Mouse (Mus musculus): ENCODE results near the gene Hmgb1.

Gene Hmgb1

DNA sequence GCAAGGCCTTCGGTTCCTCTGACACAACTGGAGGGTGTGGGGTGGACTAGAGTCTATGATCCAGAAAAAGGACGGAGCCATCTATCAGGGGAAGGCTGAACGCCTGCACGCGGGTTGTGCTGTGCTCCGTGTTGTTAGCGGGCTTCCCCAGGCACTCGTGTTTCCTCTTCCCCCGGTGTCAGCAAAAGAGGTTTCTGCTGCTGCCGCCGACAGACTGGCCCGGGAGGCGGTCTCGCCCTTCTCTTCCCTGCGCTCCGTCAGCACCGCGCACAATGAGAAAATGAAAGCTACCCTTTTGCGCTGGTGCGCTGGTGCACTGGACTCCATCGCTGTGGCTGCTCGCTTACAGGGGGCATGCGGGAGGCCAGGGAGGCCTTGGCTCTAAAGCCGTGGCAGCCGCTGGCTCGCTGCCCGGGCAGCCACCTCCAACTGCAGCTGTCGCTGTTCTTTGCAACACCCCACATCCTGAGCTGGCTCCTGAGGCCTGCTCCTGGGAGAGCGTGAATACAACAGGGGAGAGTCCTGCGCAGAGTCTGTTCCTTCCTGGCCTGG, 153.0 kb downstream of the Hmgb1 start:
- in situ Hi-C loops (cut with MboI; ENCODE audit: low sequenced_read_pairs): no loop called here

DNA sequence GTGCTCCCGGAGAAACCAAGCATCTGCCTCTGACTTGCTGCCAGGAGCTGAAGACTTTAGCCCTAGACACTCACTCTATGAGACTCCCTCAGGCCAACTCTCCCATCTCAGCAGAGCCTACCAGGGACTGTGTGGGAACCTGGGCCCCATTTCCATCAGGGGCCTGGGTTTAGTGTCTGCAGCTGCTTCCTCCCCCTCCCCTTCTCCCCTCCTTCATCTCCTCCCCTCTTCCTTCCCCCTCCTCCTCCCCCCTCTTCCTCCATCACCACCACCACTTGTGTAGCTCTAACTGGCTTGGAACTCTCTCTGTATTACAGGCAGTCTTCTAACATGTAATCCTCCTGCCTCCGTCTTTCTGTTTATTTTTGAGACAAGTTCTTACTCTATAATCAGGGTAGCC, 154.2 kb downstream of the Hmgb1 start:
- in situ Hi-C loops (cut with MboI; ENCODE audit: low sequenced_read_pairs): no loop called here

DNA sequence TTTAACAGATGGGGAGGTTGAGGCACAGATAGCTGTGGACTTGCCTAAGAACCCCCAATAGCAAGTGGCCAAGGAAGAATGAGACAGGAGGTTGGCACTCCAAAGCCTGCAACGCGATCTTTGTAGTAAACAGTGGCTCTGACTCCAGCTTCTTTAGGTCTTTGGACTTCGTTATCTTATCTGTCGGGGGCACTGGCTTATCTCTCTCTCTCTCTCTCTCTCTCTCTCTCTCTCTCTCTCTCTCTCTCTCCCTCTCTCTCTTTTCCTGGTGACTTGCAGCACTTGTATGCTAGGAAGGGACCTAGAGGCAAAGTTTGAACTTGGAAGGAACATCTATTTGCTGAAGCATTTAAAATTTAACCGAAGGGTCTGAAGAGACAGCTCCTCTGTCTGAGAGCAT, 155.9 kb downstream of the Hmgb1 start:
- in situ Hi-C loops (cut with MboI; ENCODE audit: low sequenced_read_pairs): no loop called here

DNA sequence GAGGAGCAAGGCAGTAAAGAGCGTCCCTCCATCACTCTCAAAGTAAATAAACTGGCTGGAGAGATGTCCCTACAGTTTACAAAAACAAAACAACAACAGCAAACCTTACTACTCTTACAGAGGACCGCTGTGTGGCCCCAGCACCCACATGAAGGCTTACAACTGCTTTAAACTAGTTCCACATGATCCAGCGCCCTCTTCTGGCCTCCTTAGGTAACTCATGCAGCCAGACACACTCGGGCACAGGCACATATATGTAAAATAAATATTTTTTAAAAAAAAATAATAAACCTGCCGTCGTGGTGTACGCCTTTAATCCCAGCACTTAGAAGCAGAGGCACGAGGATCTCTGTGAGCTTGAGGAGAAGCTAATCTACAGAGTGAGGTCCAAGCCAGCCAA, 156.9 kb downstream of the Hmgb1 start:
- in situ Hi-C loops (cut with MboI; ENCODE audit: low sequenced_read_pairs): no loop called here

DNA sequence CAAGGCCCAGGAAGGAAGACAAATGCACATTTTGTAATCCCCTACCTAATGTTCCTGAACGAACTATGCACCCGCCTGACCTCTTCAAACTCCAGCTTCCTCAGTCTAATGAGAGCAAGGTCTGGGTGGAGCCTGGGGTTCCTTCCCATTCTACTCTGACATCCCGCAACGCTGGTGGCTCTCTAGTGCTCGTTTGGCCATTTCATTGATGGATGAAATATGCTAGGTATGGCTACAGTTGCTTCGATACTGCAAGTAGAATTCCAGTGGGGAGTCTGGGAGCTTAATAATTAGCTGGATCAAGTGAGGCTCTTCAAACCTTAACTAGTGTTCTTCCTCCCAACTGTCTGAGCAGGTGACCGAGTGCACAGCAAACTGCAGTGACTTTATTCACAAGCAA, 163.2 kb downstream of the Hmgb1 start:
- in situ Hi-C loops (cut with MboI; ENCODE audit: low sequenced_read_pairs): no loop called here

DNA sequence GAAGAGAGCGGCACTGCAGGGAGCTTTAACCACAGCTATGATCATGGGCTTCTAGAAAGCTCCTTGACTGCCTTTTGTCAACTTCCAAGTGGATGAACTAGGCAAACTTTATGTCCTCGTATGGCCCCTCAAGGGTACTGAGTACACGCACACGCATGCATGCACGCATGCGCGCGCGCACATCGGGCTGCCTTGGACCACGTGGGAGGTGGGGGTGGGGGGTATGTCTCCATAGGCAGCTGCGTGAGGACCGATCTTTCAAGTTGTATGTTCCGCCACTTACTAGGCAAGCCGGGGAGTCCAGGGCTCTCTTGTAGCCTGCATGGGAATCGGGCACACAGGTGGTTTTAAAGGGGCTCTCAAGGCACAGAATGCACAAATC, 163.6 kb downstream of the Hmgb1 start:
- in situ Hi-C loops (cut with MboI; ENCODE audit: low sequenced_read_pairs): no loop called here

DNA sequence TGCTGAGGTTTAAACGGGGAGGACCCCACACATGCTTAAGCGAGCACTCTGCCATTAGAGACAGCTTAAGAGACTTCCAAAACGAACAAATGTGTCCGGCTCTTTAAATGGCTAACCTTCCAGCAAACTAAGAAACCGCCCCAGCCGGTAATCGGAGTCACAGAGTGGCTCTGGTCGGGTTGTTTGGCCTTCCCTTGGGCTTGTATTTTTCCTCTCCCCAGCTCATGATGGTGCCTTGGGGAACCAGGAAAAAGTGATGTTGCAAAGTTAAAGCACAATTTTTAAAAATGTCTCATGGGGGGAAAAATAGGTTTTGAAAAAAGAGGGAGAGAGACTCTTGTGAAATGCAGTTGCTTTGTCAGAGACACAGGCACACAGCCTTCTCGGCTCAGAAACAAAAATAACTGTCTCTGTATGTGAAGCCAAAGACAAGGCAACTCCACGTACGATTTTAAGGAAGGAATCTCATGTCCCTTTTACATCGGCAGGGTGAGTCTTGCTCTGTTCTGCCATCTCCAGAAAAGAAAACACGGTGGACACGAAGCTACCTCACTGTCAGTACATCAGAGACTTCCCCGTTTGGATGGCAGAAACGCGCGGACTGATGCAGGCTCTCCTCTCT, 164.1 kb downstream of the Hmgb1 start:
- in situ Hi-C loops (cut with MboI; ENCODE audit: low sequenced_read_pairs): no loop called here

DNA sequence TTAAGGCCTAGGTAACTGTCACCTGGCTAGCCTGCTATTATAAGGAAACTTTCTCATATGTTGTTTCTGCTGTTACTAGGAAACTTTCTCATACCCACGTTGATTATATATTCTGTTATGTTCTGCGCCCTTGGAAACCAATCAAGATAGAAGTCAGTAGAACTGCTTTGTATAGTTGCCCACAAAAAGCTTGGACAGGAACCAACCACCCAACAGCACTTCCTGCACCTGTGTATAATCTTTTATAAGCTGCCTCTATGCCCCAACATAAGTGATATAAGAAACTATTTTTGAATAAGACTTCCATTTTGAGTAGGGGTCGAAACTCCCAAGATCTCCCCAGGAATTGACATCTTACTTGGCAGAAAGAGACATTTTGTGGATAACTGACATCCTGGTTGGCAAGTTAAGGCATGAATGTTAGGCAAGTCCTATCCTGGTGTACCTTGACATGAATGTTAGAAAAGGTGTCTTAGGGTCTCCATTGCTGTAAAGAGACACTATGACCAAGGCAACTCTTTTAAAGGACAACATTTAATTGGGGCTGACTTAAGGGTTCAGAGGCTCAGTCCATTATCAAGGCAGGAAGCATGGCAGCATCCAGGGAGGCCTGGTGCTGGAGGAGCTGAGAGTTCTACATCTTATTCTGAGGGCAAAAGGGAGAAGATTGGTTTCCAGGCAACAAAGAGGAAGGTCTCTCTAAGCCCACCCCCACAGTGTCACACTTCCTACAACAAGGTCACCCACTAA, 166.4 kb downstream of the Hmgb1 start:
- in situ Hi-C loops (cut with MboI; ENCODE audit: low sequenced_read_pairs): no loop called here

DNA sequence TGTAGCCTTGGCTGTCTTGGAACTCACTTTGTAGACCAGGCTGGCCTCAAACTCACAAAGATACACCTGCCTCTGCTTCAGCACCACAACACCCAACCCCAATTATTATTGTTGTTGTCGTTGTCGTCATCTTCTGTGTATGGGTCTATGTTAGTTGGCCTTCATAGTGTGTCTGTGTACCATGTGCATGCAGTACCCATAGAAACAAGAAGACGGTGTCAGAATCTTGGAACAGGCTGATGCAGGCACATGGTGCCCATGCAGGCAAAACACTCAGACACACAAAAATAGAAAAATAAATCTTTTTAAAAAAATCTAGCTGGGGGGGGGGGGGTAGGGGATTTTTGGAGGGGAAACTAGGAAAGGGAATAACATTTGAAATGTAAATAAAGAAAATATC, 167.1 kb downstream of the Hmgb1 start:
- in situ Hi-C loops (cut with MboI; ENCODE audit: low sequenced_read_pairs): no loop called here

DNA sequence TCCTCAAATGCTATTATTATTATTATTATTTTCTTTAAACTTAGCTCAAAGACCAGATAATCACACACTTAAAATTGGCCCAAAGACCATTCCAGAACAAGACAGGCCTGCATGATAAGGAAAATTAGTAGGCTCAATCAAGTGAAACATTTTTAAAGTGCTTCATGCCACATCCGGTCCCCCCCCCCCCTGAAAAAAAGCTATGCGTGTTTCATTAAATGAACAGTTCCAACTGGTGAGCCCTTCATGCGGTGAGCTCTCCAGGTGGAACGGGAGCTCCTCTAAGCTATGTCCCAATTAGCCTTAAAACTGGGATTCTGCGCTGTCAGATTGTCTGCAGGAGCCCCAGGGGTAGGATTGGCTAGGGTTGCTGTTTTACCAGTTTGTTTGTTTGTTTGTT, 168.0 kb downstream of the Hmgb1 start:
- in situ Hi-C loops (cut with MboI; ENCODE audit: low sequenced_read_pairs): no loop called here

DNA sequence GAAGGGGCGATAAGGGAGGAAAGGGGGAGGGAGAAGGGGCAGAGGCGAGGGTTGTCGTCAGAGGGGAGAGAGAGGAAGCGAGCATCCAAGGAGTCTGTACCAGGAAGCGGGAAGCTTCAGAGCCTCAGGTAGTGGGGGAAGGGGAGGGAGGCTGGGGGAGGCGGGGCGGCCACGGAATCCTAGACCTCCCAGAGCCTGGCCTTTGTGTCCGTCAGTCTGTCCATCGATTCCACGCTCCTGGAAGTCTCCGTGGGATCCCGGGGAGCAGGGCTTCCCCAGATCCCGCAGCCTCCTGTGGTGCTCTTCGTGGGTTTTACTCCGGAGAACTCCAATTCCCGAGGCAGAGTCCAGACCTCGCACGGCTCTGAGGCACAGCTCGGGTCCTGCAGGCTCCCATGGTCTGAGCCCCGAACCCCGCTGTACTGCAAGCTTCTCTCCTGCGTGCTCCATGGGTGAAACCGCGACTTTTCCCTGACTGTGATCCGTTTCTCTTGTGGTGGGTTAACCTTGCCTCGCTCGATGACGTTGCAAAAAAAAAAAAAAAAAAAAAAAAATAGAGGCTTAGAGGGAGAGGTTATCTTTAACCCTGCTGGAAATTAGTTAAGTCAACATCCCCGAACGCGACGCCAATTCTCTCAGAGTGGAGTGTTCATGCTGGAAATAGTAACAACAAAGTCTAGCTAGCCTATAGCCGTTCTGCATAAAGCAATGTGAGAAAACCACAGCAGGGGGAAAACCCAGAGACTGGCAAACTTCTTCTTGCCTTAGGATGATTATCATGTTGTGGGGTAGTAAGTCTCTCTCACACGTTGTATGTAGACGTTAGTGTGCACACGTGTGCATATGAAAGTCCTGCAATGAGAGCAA, 168.7 kb downstream of the Hmgb1 start:
- in situ Hi-C loops (cut with MboI; ENCODE audit: low sequenced_read_pairs): no loop called here

DNA sequence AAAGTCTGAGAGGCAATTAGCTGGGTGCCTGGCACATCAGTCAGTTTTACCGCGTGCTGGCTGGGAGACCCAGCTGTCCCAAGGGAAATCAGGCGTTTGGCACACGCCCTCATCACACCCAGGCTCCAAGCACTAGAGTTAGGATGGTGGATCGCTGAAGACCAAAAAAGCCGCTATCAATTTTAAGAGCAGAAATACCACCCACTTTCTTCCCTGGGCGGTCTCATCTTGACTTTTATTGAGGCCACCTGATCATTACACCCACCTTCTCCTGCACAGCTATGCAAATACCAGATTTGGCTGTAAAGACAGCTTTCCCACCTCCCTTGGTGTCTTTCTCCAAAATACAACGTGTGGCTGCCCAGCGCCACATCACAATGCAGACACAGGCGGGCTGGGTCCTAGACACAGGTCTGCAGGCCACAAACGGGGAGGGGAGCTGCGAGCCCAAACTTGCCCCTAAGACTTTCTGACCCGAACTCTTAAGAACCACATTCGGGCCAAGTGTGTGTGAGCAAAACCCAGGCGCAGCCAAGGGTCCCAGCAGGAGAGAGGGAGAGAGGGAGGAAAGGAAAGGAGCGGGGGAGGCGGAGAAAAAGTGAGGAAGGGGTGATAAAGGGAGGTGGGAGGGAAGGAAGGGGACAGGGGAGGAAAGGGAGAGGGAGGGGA, 169.6 kb downstream of the Hmgb1 start:
- in situ Hi-C loops (cut with MboI; ENCODE audit: low sequenced_read_pairs): no loop called here

DNA sequence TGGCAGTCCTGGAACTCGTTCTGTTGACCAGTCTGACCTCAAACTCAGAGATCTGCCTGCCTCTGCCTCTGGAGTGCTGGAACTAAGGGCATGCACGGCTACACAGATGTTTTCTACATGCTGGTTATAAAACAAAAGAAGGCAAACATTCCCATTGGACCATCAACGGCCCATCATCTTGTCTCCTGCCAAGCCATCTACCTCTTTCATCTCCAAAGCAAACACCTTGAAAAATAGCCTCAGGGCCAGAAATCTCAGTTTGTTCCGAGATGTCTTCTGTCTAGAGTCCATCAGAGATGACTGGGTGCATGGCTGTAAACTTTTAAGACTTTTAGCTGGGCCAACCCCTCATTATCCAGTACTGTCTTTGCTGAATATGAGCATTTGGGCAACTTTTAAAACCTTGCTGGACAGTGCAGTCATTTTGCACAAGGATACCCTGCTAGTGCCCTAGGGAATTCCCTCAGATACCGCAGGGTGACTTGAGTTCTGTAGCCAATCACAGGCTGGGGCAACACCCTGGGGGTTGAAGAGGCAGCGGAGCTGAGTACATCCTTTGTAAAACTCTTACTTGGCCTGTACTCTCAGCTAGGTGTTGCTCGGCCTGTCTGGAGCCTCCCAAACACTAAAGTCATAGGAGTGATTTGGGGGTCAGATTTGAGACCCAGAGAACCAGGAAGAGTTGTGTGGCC, 170.3 kb downstream of the Hmgb1 start:
- in situ Hi-C loops (cut with MboI; ENCODE audit: low sequenced_read_pairs): no loop called here

DNA sequence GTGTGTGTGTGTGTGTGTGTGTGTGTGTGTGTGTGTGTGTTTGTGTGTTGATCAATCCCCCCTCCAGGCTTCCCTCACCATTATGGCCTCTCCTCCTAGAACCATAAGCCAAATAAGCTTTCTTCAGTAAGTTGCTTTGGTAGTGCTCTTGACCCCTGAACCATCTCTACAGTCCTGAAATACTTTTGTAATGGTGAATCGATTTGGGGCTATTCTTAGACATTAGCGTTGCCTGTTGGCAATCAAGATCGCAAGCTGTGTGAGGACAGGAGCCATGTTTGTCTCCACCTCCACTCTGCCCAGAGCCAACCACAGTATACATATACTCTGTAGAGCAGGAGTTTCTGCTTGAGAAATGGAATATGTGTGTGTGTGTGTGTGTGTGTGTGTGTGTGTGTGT, 175.2 kb downstream of the Hmgb1 start:
- in situ Hi-C loops (cut with MboI; ENCODE audit: low sequenced_read_pairs): no loop called here

DNA sequence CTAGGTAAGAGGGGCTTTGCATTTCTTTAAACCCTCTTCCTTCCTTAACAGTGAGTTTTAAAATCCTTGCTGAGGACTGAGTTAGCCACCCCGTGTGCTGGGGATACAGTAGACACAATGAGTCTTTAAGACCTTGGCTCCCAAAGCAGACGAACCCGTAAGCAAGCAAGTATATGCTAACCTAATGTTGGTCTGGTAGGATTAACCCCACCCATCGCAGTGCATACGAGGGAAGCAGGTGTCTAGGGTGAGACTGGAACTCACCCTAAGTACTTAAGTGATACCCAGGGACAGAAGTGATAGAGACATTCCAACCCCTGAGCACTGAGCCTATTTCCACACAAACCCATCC, 177.0 kb downstream of the Hmgb1 start:
- in situ Hi-C loops (cut with MboI; ENCODE audit: low sequenced_read_pairs): no loop called here

DNA sequence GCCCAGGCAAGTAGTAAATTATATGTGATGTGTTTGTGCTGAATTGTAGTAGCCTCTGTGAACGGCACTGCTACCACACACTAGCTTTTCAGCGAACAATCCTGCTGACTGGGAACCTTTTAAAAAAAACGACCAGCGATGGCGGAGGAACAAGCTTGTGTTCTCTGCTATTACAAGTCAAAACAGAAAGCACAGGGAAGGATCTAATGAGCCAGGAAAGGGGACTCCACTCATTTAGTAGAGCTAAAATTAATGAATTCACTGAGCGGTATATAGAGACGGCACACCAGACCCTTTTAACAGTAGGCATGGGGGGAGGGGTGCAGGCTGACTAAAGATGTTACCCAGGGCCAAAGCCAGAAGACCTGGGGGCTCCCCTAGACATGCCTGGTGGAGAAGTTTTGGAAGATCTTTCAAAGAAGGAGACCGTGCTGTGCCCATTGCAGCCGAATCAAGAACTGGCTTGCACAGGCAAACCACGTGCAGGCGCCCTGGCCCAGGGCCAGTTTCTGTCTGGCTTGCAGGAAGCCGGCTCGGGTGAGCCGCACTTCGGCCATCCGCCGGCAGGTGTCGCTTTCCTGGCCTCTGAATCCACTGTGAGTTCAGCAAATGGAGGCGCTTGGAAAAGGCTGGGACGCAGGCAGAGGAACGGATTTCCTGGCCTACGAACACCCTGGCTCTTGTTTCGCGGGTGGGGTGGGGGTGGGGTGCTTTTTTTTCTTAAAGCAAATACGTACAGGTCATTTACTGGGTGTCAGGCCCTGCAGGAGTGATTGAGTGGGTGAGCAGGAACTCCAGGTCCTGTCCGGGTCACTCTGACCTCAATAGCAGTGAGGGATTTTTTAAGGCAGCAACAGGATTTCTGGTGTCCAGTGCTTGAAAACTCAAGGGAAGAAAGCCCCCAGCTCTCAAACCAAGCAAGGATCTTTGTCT, 177.7 kb downstream of the Hmgb1 start:
- in situ Hi-C loops (cut with MboI; ENCODE audit: low sequenced_read_pairs): no loop called here

DNA sequence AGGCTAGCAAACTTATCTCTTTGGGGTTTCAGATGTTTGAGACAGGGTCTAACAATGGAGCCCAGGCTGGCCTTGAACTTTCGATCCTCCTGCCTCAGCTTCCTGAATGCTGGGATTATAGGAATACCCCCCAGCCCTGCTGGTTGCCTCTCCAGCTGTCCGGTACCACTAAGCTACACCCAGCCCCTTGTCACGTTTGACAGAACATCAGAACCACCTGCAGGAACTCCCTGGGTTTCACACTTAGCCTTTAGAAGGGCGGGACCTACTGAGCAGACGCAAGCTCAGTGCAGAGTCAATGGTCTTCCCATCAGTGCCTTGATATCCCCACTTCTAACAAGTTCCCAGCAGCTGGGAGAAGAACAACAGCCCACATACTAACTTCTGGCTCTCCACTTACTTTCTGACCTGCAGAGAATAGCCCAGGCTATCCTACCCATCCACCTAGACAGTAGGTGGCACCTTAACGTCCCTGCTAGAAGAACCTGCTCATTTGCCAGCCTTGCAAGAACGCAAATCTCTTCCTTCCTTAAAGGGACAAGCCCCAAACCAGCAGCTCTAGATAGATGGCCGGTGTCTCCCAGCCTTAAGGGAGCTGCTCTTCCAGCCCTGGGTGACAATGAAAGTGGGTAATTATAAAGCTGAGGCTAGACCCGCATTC, 178.5 kb downstream of the Hmgb1 start:
- in situ Hi-C loops (cut with MboI; ENCODE audit: low sequenced_read_pairs): no loop called here

DNA sequence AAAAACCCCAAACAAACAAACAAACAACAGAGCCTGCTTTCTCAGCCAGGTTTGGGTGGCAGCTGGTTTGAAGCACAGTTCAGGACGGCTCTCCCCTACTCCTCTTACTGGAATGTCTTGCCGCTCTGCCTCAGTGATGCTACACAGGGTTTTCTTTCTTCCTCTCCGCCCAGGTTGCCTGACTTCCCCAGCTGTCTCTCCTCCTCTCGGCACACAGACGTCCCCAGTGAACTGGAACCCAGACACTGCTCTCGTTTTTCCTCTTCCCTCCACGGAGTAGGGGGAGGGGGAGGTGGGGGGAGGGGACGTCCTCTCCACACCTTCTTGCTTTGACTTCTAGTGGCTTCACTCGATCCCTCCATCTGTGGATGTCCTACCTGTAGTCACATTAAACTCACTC, 179.2 kb downstream of the Hmgb1 start:
- in situ Hi-C loops (cut with MboI; ENCODE audit: low sequenced_read_pairs): no loop called here

DNA sequence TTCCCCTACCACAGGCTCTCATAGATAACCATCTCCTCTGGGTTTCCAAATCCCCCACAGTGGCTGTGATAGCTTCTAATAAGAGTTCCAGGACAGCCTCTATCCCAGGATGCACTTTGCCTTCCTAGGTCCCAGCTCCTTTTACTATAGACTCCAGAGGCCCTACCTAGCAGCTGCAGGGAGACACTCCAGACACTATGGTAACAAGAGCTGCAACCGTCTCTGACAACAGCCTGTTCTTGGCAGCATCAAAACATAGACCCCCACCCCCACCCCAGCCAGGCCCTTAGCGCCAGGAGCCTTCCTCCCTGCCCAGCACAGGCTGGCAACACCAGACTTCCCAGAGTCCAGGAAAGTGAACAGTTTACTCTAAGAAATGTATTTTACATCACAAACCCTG, 181.2 kb downstream of the Hmgb1 start:
- in situ Hi-C loops (cut with MboI; ENCODE audit: low sequenced_read_pairs): no loop called here

Data from CH12F3 (cell line).